Mouse (Mus musculus) c-Kit-positive CD71-negative TER-119-negative erythroid progenitor cells, embryonic 14.5 days (primary cell): ENCODE data around the gene Nim1k.
"Not testable (repeated sequence)": the region's sequence is repeated elsewhere in the genome, so short reads cannot be mapped to it uniquely, and the experiment has no call there.

Source experiments
- DNase-seq: peaks from one replicate; pipeline ENCODE4 v3.0.0-alpha.2; 2013; ENCODE audit warnings: low read depth

Gene Nim1k

GRCm38 (mm10) chr13:119689709-119690038 lies 66.0 kb downstream of the Nim1k start:
- no peak for DNase-seq

GRCm38 (mm10) chr13:119684416-119685177 lies 71.1 kb downstream of the Nim1k start:
- DNase-seq = no peak

- DNase-seq = no peak
These were observed 74.5 kb downstream of the Nim1k start for GRCm38 (mm10) chr13:119681161-119681560.

GRCm38 (mm10) chr13:119679721-119680120 lies 76.0 kb downstream of the Nim1k start:
- no peak for DNase-seq

- no peak for DNase-seq
These were observed 76.9 kb downstream of the Nim1k start for GRCm38 (mm10) chr13:119678794-119679193.

GRCm38 (mm10) chr13:119661420-119661819 lies 94.3 kb downstream of the Nim1k start:
- DNase-seq = not testable (repeated sequence)
